Mouse (Mus musculus): ENCODE measurements at regions not wholly inside any gene's neighbourhood (a gene's known extent, or its start where the extent isn't known, plus 50 kb on each side); places are given as distances from the start of the nearest gene placed in this dataset.

DNA sequence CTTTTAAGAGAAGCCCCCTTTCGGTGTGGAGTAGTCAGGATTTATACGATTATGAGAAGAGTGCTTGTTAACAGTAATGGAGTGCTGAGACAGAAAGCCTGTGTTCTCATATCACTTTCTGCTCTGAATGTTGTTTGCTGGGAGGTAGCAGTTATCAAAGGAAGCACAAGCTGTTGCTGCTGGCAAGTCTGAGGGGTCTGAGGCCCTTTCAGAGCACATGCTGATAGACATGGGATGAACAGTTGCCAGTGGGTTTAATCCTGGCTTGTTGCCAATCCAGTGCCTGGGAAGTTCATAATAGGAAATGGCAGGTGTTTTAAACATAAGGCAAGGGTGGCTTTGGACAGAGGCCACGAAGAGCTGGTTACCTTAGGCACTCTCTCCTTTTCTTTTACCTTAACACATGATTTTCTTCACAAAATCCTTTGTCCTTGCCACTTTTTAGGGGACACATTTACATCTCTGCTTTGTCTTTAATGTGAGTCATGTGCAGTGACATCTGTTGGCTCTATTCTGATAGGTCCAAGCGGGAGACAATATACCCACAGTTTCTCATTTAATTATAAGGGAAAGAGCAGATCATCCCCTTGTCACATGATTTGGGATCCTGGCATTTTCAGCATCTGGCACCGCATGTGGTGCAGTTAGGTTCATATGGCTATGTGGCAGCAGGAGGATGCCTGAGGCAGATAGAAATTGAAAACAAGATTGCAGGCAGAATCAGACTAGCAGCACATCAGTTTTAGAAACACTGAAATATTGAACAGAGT lies 245.7 kb downstream of the Arl6ip6 start:
- TF ChIP-seq POU5F1 (IDR thresholded peaks at IDR 0.05; ENCODE audit: borderline replicate concordance, low read length) (no peak), CTCF (conservative IDR thresholded peaks at IDR 0.05; ENCODE audit: low read length) (no peak), NANOG (IDR thresholded peaks at IDR 0.05; ENCODE audit: borderline replicate concordance, low read length) (no peak)
